Comparison of ENCODE assay signal across 14 mouse cellular contexts in the genomic region with DNA sequence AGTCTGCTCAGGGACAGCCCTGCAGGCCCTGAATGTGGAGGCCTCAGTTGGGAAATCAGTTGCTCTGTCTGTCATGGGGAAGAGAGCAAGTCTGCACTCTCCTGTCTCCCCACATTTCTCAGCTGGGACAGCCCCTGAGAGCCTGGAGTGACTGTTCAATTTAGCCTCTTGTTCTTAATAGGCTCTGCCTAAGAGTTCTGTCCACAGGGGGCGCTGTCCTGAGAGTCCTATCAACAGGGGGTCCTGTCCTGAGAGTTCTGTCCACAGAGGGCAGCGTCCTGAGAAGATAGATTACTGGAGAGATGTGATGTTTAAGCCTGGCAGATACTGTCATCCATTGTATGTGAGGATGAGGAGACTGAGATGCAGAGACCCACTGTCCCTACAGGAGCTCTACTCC. TPM values are rescaled to one million over a fixed set of nuclear protein-coding genes. Genes with fewer than 3 reads are reported as not detected.
A peak's percentile ranks its signal among the peaks of the same experiment; 100 is the strongest.
DNase-seq lines count a peak whose midpoint lies in the region; ATAC-seq and TF ChIP-seq lines count a peak whose summit lies in the region.
"Had no signal": no experiment of that assay in that cellular context is flagged by ENCODE, and none has a peak within 500 bp of the region (broad histone marks: within the 10 kb centered on the region; RNA-seq: fewer than 3 reads in every experiment).

No protein-coding gene starts in this region.

- no peak for TF ChIP-seq POLR2A in lung, adult 2 months (IDR thresholded peaks at IDR 0.05; ENCODE audit: borderline replicate concordance, extremely low read depth, low read depth, low read length)

- H3K9ac ChIP-seq in lung, postnatal 0 days (replicated peaks; ENCODE audit: low read depth) = no peak overlapping the region
- H3K9ac ChIP-seq: embryonic facial prominence, embryonic 13.5 days; hindbrain, embryonic 15.5 days had no signal

- no peak for TF ChIP-seq EP300 in lung, postnatal 0 days (IDR thresholded peaks at IDR 0.05)

- peak; percentile 32 for TF ChIP-seq CTCF in gastrocnemius, adult 2 months (IDR thresholded peaks at IDR 0.05)
- TF ChIP-seq CTCF in lung, postnatal 0 days (IDR thresholded peaks at IDR 0.05) = peak; percentile 53
- TF ChIP-seq CTCF in lung, adult 2 months (IDR thresholded peaks at IDR 0.05; ENCODE audit: insufficient read depth, low read length) = no peak

- 15% methylated on average over 2 of the region's 2 CpGs for WGBS in lung, postnatal 0 days
- WGBS in lung, adult 2 months = 18% methylated on average over 2 of the region's 2 CpGs

- intact Hi-C loops in gastrocnemius, adult 2 months (cut with DNase I) = no loop called here
- intact Hi-C loops in gastrocnemius, postnatal 36 days (cut with DNase I) = no loop called here
- intact Hi-C loops in left cerebral cortex, postnatal 25 days (cut with DNase I) = no loop called here

- H3K9me3 ChIP-seq in lung, postnatal 0 days (ENCODE audit: low read length) = no peaks in the 10 kb centered on the region
- H3K9me3 ChIP-seq: embryonic facial prominence, embryonic 13.5 days; G1E; hindbrain, embryonic 15.5 days had no signal

- ATAC-seq in lung, postnatal 0 days = no peak

- H3K4me3 ChIP-seq in gastrocnemius, adult 2 months = no peak overlapping the region
- no peak overlapping the region for H3K4me3 ChIP-seq in lung, postnatal 0 days (ENCODE audit: low read depth, low read length)
- no peak overlapping the region for H3K4me3 ChIP-seq in lung, adult 2 months (replicated peaks; ENCODE audit: extremely low read depth, low read depth, low read length)
- H3K4me3 ChIP-seq: embryonic facial prominence, embryonic 13.5 days; hindbrain, embryonic 15.5 days had no signal

- no peak overlapping the region for H3K27ac ChIP-seq in gastrocnemius, adult 2 months
- no peak overlapping the region for H3K27ac ChIP-seq in lung, postnatal 0 days (ENCODE audit: low read length)
- H3K27ac ChIP-seq: embryonic facial prominence, embryonic 13.5 days; hindbrain, embryonic 15.5 days had no signal

- no peaks in the 10 kb centered on the region for H3K27me3 ChIP-seq in lung, postnatal 0 days (replicated peaks; ENCODE audit: insufficient read depth, low read length)
- H3K27me3 ChIP-seq: embryonic facial prominence, embryonic 13.5 days; hindbrain, embryonic 15.5 days had no signal

- H3K36me3 ChIP-seq in lung, postnatal 0 days (ENCODE audit: insufficient read depth, low read length) = no peaks in the 10 kb centered on the region
- H3K36me3 ChIP-seq: embryonic facial prominence, embryonic 13.5 days; G1E; hindbrain, embryonic 15.5 days had no signal

- no peak overlapping the region for H3K4me2 ChIP-seq in lung, postnatal 0 days (replicated peaks; ENCODE audit: low read depth, low read length)
- H3K4me2 ChIP-seq: embryonic facial prominence, embryonic 13.5 days; hindbrain, embryonic 15.5 days had no signal

- no peak for DNase-seq in gastrocnemius, adult 2 months
- DNase-seq in gastrocnemius, postnatal 36 days = no peak
- peak; percentile 43 for DNase-seq in lung, postnatal 0 days (ENCODE audit: low spot score)
- no peak for DNase-seq in lung, adult 2 months
- peak; percentile 60 for DNase-seq in NIH3T3 (ENCODE audit: low read depth)
- DNase-seq in naive thymus-derived CD4-positive, alpha-beta T cell, adult 2 months (ENCODE audit: low read depth) = peak; percentile 31
- DNase-seq in left cerebral cortex, postnatal 25 days (ENCODE audit: low spot score in 2 of 2) = no peak
- DNase-seq in cerebellum, adult 11-12 months = no peak

- no peaks in the 10 kb centered on the region for H3K4me1 ChIP-seq in lung, postnatal 0 days (ENCODE audit: insufficient read depth, low read depth, low read length)
- H3K4me1 ChIP-seq in lung, adult 2 months (ENCODE audit: control insufficient read depth, insufficient read depth, low read length) = no peaks in the 10 kb centered on the region
- H3K4me1 ChIP-seq: embryonic facial prominence, embryonic 13.5 days; hindbrain, embryonic 15.5 days had no signal

RNA-seq across cellular contexts. Expression of gene Aldh3b3, which starts 4.0 kb away (rescaled TPM):
- not detected for total RNA-seq in gastrocnemius, adult 2 months (2021)
- total RNA-seq in gastrocnemius, postnatal 36 days (2021) = not detected
- 0.04 and 0.06 TPM in 2 replicates for polyA plus RNA-seq in lung, postnatal 0 days (2015; fragmentation: Nextera tagmentation; extraction: Ambion mirVana)
- polyA plus RNA-seq in lung, adult 2 months (2012; rRNA removed) = 0.08 and 0.21 TPM in 2 replicates
- under 1 TPM in 1 of 2 experiments, not detected in 1; 0.11 TPM for total RNA-seq in left cerebral cortex, postnatal 25 days (2021)
- total RNA-seq: gastrocnemius, adult 8-10 months; layer of hippocampus, postnatal 10 days had no signal
- polyA plus RNA-seq: G1E; hindbrain, embryonic 15.5 days had no signal

RNA-seq across cellular contexts. Expression of gene Aldh3b2, which starts 9.7 kb away (rescaled TPM):
- under 1 TPM; 0.11 to 0.15 TPM for total RNA-seq in gastrocnemius, adult 2 months (2021)
- under 1 TPM; 0.20 to 0.23 TPM for total RNA-seq in gastrocnemius, postnatal 36 days (2021)
- 0.47 and 0.71 TPM in 2 replicates for polyA plus RNA-seq in lung, postnatal 0 days (2015; fragmentation: Nextera tagmentation; extraction: Ambion mirVana)
- 2.0 and 21.7 TPM in 2 replicates for polyA plus RNA-seq in lung, adult 2 months (2012; rRNA removed)
- total RNA-seq in left cerebral cortex, postnatal 25 days (2021) = 1 to 10 TPM; 1.7 to 2.1 TPM
- polyA plus RNA-seq: G1E had no signal

RNA-seq across cellular contexts. Expression of gene Acy3, which starts 23.9 kb away (rescaled TPM):
- 1 to 10 TPM; 1.7 to 2.6 TPM for total RNA-seq in gastrocnemius, adult 2 months (2021)
- total RNA-seq in gastrocnemius, postnatal 36 days (2021) = 1 to 10 TPM; 2.0 to 3.2 TPM
- polyA plus RNA-seq in lung, postnatal 0 days (2015; fragmentation: Nextera tagmentation; extraction: Ambion mirVana) = 14.9 and 15.7 TPM in 2 replicates
- polyA plus RNA-seq in lung, adult 2 months (2012; rRNA removed) = 27.7 and 29.8 TPM in 2 replicates
- total RNA-seq in left cerebral cortex, postnatal 25 days (2021) = 1 to 10 TPM; 3.2 to 3.4 TPM

RNA-seq across cellular contexts. Expression of gene Unc93b1, which starts 27.5 kb away (rescaled TPM):
- total RNA-seq in gastrocnemius, adult 2 months (2021) = 1 to 10 TPM; 3.6 to 6.4 TPM
- total RNA-seq in gastrocnemius, postnatal 36 days (2021) = 1 to 10 TPM; 5.1 to 7.7 TPM
- 40.0 and 45.5 TPM in 2 replicates for polyA plus RNA-seq in lung, postnatal 0 days (2015; fragmentation: Nextera tagmentation; extraction: Ambion mirVana)
- 169 and 180 TPM in 2 replicates for polyA plus RNA-seq in lung, adult 2 months (2012; rRNA removed)
- total RNA-seq in left cerebral cortex, postnatal 25 days (2021) = 10 to 100 TPM; 14.1 to 16.1 TPM

RNA-seq across cellular contexts. Expression of gene Tbx10, which starts 30.1 kb away (rescaled TPM):
- total RNA-seq in gastrocnemius, adult 2 months (2021) = not detected
- not detected for total RNA-seq in gastrocnemius, postnatal 36 days (2021)
- not detected in 2 replicates for polyA plus RNA-seq in lung, postnatal 0 days (2015; fragmentation: Nextera tagmentation; extraction: Ambion mirVana)
- polyA plus RNA-seq in lung, adult 2 months (2012; rRNA removed) = 0.06 TPM in 1 of 2 replicates, not detected in the other
- total RNA-seq in left cerebral cortex, postnatal 25 days (2021) = not detected
- total RNA-seq: G1E; layer of hippocampus, postnatal 10 days had no signal
- polyA plus RNA-seq: embryonic facial prominence, embryonic 13.5 days; G1E; liver, embryonic 16.5 days had no signal

Comparison
In these comparisons a context has a peak if more than half of its experiments do, and no peak if none do; other contexts are left out.
1. DNase-seq: peak in lung, postnatal 0 days (single experiment), NIH3T3 (single experiment) and naive thymus-derived CD4-positive, alpha-beta T cell, adult 2 months (single experiment); none in gastrocnemius, adult 2 months (single experiment), gastrocnemius, postnatal 36 days (0 of 2), lung, adult 2 months (single experiment), left cerebral cortex, postnatal 25 days (0 of 2) and cerebellum, adult 11-12 months (single experiment).